Mouse (Mus musculus) forelimb bud, embryonic 11.5 days (tissue): ENCODE data around the gene Cacnb1.

Experiments
- DNase-seq: peaks from one replicate; pipeline ENCODE4 v3.0.0-alpha.2; 2012; ENCODE audit warnings: low read depth, low spot score

The Cacnb1 gene

GRCm38 (mm10) chr11:97955146-97955902 lies 67.5 kb downstream of the Cacnb1 start:
- DNase-seq, result no peak

GRCm38 (mm10) chr11:97954469-97955141 lies 68.2 kb downstream of the Cacnb1 start:
- DNase-seq, result no peak

GRCm38 (mm10) chr11:97953939-97954275 lies 68.9 kb downstream of the Cacnb1 start:
- DNase-seq, result no peak

GRCm38 (mm10) chr11:97953179-97953938 lies 69.5 kb downstream of the Cacnb1 start:
- no peak for DNase-seq

- no peak for DNase-seq
Measured at GRCm38 (mm10) chr11:97952367-97953006, 70.3 kb downstream of the Cacnb1 start.
